Mouse (Mus musculus): ENCODE measurements around the gene Grm4.
"Not testable (repeated sequence)": the region's sequence is repeated elsewhere in the genome, so short reads cannot be mapped to it uniquely, and the experiment has no call there.

Gene Grm4

GRCm38 (mm10) chr17:27385513-27386261 lies 135.5 kb downstream of the Grm4 start:
- no peak for DNase-seq

DNA sequence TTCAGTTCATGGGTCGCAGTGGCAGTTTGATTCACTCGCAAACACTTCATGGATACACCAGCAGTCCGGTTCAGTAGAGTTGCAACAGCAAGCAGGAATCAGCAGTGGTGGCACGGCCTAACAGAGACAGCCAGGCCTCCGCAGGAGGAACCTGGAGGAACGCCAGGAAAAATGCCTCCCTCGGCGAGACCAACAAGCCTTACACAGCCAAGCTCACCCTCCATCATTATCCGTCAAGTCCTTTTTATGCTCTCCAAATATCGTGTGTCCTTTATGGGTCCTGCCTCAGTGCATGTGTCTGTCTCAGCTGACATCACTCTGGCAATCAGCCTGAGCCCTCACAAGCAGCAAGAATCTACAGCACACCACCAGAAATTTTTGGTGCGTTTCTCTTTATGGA lies 138.3 kb downstream of the Grm4 start:
- DNase-seq: no peak

GRCm38 (mm10) chr17:27380911-27381459 lies 140.2 kb downstream of the Grm4 start:
- DNase-seq: not testable (repeated sequence)

DNA sequence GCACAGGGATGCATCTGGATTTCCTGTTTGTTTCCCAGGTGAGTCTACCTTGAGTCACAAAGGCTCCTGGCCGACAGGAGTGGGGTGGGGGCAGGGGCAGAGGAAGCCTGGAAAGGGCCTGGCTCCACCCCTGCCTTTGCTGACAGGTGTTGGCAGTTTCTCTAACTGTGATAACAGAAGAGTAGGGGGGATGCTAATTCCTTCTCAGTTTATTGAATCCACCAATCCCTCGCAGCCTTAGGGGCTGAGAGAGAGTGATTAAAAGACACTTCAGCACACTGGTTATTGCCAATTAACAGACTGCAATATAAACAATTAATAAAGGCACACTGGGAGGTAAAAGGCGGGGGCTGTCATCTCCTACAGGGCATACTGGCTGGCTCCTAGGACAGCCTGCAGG lies 142.2 kb downstream of the Grm4 start:
- no peak for DNase-seq

DNA sequence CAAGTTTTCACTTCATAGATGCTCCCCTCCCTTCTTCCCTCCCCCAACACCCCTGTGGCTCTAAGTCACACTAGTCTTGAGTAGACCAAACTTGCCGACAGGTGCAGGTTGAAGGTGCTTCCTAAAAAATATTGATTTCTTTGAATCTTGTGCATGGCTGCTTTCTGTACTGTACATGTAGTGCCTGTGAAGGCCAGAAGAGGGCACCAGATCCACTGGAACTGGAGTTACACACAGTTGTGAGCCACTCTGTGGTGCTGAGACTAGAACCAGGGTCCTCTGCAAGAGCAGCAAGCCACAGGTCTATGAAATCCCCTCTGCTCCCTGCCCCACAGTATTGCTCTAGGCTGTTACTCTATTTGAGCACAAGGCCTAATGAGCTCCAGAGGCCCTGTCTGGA lies 144.1 kb downstream of the Grm4 start:
- no peak for DNase-seq

- DNase-seq: no peak
Observed at GRCm38 (mm10) chr17:27375551-27375950, 145.7 kb downstream of the Grm4 start.
